Mouse (Mus musculus): ENCODE results near the gene Ndfip2. TPM values are rescaled to one million over a fixed set of nuclear protein-coding genes. Genes with fewer than 3 reads are reported as not detected.

Gene Ndfip2
- total RNA-seq, 2 experiments from 2014 or later = 97.9 to 103 TPM

DNA sequence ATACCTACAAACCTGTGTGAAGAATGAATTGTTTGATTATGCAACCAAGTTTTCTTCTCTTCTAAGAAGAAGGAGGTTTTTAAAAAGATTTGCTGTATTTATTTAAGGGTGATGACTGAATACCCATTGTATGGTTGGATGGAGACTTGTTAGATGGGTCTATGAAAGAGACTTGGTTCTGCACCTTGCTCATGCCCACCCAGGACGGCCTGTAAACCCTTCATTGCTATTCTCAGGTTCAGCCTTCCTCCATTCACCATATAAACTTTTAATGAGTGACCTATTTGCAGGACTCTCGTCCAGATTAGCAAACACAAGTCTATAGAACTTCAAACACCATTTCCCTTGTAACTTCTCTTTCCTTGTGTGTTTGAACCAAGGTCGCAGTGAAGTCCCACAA lies 63.3 kb downstream of the Ndfip2 start:
- no peak overlapping the region for H3K27ac ChIP-seq
- intact Hi-C loops (cut with DNase I) = no loop called here
- H3K4me3 ChIP-seq = no peak overlapping the region
- no peak for DNase-seq (ENCODE audit: extremely low spot score in 1 of 2, low spot score in 2 of 2)
- no peak for TF ChIP-seq CTCF (IDR thresholded peaks at IDR 0.05)

DNA sequence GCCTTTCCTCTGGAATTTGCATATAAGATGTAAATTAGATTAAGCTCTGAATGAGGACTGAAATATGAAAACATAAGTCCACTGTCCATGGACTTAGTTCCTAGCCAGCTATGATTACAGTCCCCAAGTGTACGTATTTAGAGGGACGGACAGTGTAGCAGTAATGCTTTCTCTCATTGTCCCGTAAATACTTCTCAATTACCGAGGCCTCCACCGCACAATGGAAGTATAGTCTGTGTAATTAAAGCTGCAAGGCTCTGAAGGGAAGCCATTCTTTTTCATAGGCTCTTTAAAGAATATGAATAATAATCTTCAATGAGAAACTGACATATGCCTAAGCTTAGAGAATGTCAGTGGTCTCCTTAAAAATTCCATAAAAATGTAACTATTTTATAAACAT lies 64.5 kb downstream of the Ndfip2 start:
- Histone ChIP-seq H3K27ac (no peak overlapping the region), H3K4me3 (no peak overlapping the region)
- intact Hi-C loops (cut with DNase I) = no loop called here
- no peak for TF ChIP-seq CTCF (IDR thresholded peaks at IDR 0.05)
- no peak for DNase-seq (ENCODE audit: extremely low spot score in 1 of 2, low spot score in 2 of 2)

DNA sequence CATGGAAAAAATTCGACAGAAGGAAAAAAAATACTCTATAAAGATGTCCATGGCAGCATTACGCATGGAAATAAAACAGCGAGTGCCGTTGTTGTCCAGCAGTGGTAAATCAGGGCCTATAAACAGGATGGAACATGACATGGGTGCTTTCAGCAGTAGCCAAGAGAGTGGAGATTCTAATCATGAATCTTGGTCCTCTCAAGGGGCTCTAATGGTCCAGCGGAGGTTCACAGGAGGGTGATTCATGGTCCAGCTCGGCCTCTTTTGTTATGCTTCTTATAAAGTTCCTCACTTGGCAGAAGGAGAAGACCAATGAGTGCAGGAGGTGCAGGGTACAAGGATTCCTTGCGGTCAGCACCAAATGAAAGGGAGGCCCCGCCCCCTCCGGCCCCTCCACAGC lies 65.1 kb downstream of the Ndfip2 start:
- Histone ChIP-seq H3K27ac (no peak overlapping the region), H3K4me3 (no peak overlapping the region)
- TF ChIP-seq CTCF (IDR thresholded peaks at IDR 0.05) = no peak
- intact Hi-C loops (cut with DNase I) = no loop called here
- DNase-seq (ENCODE audit: extremely low spot score in 1 of 2, low spot score in 2 of 2) = peak in 1 of 2 experiments; percentile 5

DNA sequence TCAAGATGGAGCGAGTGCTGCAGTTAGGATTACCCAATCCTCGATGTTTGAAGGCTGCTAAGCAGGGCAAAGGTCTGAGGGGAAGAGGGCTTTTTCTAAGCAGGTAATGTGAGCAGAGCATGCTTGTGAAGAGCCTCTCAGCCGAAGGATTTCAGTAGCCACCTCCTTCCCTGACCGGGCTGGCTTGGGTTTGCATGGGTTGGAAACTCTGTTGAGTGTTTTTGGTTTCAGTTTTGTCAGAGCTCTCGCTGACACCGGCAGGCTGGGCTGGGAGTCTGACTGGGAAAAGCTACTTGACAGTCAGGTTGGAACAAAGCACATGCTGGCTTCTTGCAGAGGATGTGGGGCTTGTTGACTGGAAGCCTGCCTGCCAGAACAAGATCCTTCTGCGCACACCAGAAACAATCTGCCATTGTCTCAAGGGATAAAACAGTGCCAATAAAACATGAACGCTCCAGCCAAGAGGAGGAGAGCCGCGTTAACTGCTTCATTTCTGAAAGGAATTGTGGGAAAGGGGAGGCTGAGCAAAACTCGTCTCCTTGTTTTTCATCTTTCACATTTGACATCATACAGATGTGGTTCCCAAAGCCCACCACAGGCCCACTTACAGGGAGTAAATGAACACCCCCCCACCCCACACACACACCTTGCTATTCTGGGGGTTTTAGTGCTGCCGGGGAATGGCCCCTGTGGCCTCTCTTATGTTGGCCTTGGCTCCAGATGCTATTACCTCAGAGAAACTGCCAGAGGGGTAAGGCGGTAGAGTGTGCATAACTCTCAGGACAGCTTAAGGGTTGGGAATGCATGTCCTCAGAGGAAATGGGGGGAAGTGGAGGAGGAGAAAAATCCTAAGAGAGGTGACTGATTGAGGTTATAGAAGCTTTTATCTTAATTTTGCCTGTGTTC lies 70.3 kb downstream of the Ndfip2 start:
- TF ChIP-seq CTCF (IDR thresholded peaks at IDR 0.05) = no peak
- DNase-seq (ENCODE audit: extremely low spot score in 1 of 2, low spot score in 2 of 2) = peak; percentile 56 to 62
- intact Hi-C loops (cut with DNase I) = no loop called here
- H3K4me3 ChIP-seq = peak overlapping the region; percentile 40
- H3K27ac ChIP-seq = peak overlapping the region; percentile 77

DNA sequence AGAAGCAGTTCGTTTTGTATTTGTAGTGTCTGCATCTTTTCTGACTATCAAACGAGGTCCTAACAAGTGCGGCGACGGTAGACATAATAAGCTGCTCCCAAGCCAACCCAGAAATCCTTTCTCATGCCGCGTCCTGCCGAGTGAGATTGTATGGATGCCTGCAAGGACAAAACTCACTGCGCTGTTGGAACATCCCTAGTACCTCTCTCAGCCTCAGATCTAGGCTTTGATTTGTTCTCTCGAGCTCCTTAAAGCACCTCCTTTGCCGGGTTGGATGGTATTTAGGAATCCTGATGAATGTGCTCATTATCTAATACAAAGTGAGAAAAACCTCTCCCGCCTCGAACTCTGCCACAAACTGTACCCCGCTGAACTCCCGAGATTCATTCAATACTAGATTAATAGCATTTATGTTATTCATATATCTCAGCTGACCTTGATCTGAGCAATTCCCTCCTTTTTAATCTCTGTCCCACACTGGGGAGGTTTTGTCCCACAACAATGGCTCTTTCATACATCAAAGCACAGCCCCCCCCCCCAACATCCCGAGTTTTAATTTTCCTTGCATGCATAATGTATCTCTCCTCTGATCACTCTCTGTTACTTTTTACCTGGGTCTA lies 75.2 kb downstream of the Ndfip2 start:
- peak; percentile 60 to 63 for DNase-seq (ENCODE audit: extremely low spot score in 1 of 2, low spot score in 2 of 2)
- H3K27ac ChIP-seq = peak overlapping the region; percentile 58; the same call in 1 of the 2 replicates
- intact Hi-C loops (cut with DNase I) = loop anchor here (5.0 to 10.0 kb wide), 2 partner anchors 301 to 564 kb away; partner anchors contain the start of gene Spry2
- peak overlapping the region; percentile 48 for H3K4me3 ChIP-seq
- TF ChIP-seq CTCF (IDR thresholded peaks at IDR 0.05) = no peak

DNA sequence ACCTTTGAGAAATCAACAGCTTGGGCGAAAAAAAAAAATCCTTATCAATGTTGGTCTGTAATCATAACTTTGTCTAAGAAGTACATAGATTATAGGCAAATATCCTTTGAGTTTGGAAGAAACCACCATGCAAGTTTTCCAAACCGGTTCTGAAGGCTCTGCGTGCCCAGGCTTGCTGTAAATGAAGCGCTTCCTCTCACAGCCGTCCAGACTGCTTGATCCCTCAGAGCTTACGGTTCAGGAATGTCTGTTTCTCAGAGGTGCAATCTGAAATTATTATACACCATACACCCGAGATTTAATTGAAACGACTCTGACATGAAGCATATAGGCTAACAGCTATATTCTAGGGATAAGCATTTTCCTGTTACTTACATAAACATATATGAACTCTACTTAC lies 83.4 kb downstream of the Ndfip2 start:
- intact Hi-C loops (cut with DNase I) = no loop called here
- Histone ChIP-seq H3K4me3 (no peak overlapping the region), H3K27ac (no peak overlapping the region)
- no peak for DNase-seq (ENCODE audit: extremely low spot score in 1 of 2, low spot score in 2 of 2)
- TF ChIP-seq CTCF (IDR thresholded peaks at IDR 0.05) = no peak

DNA sequence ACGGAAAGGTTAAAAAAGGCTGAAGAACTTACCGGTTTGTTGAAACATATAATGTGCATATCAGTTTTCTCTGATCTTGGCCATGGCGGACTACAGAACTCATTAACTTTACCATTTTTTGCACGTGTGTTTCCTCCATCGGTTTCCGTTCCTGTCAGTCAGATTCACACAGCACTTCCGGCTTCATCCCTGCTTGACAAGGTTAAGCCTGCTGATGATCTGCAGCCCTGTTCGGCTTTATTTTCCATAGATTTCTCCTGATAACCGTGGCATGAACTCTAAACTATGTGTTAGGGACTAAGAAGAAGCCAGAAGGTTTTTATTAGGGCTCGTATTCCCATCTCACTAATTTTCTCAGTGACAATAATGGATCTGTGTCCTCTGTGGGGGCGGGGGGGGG lies 95.7 kb downstream of the Ndfip2 start:
- Histone ChIP-seq H3K27ac (no peak overlapping the region), H3K4me3 (no peak overlapping the region)
- DNase-seq (ENCODE audit: extremely low spot score in 1 of 2, low spot score in 2 of 2) = no peak
- TF ChIP-seq CTCF (IDR thresholded peaks at IDR 0.05) = no peak
- intact Hi-C loops (cut with DNase I) = no loop called here

Other genes starting within 250 kb of the Ndfip2 start
- 10 to 100 TPM; 62.0 to 63.9 TPM for gene Rbm26, start 81.2 kb upstream of the Ndfip2 start, total RNA-seq (2021)